Mouse (Mus musculus) splenic B cell, adult 2 months (primary cell): ENCODE results near the gene Rabif.
"Not testable (repeated sequence)": the region's sequence is repeated elsewhere in the genome, so short reads cannot be mapped to it uniquely, and the experiment has no call there.

Experiments
- DNase-seq: peaks from one replicate; pipeline ENCODE4 v3.0.0-alpha.2; 2011; ENCODE audit warnings: low read depth, low spot score
- H3K27me3 ChIP-seq: 2 replicates; pipeline ENCODE4 v1.6.1; 2012; ENCODE audit warnings: mild to moderate bottlenecking, low read length, moderate library complexity, mixed read lengths; ENCODE audit not compliant: control insufficient read depth, poor library complexity, insufficient read depth, severe bottlenecking
- H3K36me3 ChIP-seq: 2 replicates; pipeline ENCODE4 v1.6.1; 2012; ENCODE audit warnings: mild to moderate bottlenecking, low read length, moderate library complexity, mixed read lengths; ENCODE audit not compliant: control insufficient read depth, poor library complexity, insufficient read depth, severe bottlenecking

Rabif gene

GRCm38 (mm10) chr1:134493956-134494355 is 492 bp upstream of the Rabif start:
- Histone ChIP-seq H3K27me3 (no peaks in the 10 kb centered on the region; the same call in 1 of the 2 replicates), H3K36me3 (no peaks in the 10 kb centered on the region; the same call in 1 of the 2 replicates)
- DNase-seq = no peak

GRCm38 (mm10) chr1:134495216-134495539 is 730 bp downstream of the Rabif start:
- Histone ChIP-seq H3K27me3 (no peaks in the 10 kb centered on the region; the same call in 1 of the 2 replicates), H3K36me3 (no peaks in the 10 kb centered on the region)
- no peak for DNase-seq

- H3K27me3 ChIP-seq = no peaks in the 10 kb centered on the region; the same call in 1 of the 2 replicates
- no peaks in the 10 kb centered on the region for H3K36me3 ChIP-seq
- no peak for DNase-seq
Measured at GRCm38 (mm10) chr1:134495991-134496390, 1.5 kb downstream of the Rabif start.

GRCm38 (mm10) chr1:134500916-134501315 is 6.5 kb downstream of the Rabif start:
- Histone ChIP-seq H3K27me3 (no peaks in the 10 kb centered on the region), H3K36me3 (no peaks in the 10 kb centered on the region; the same call in 1 of the 2 replicates)
- no peak for DNase-seq

GRCm38 (mm10) chr1:134506201-134506600 is 11.8 kb downstream of the Rabif start:
- no peak for DNase-seq
- Histone ChIP-seq H3K36me3 (peaks cover 2% of the 10 kb centered on the region; the same call in 1 of the 2 replicates), H3K27me3 (no peaks in the 10 kb centered on the region)

- Histone ChIP-seq H3K27me3 (no peaks in the 10 kb centered on the region), H3K36me3 (peaks cover 2% of the 10 kb centered on the region; the same call in 1 of the 2 replicates)
- DNase-seq = no peak
Measured at GRCm38 (mm10) chr1:134510018-134510417, 15.6 kb downstream of the Rabif start.

- no peak for DNase-seq
- H3K27me3 ChIP-seq = no peaks in the 10 kb centered on the region
- H3K36me3 ChIP-seq = peaks cover 2% of the 10 kb centered on the region; the same call in 1 of the 2 replicates
Measured at GRCm38 (mm10) chr1:134512183-134512582, 17.7 kb downstream of the Rabif start.

- Histone ChIP-seq H3K27me3 (no peaks in the 10 kb centered on the region), H3K36me3 (peaks cover 2% of the 10 kb centered on the region; the same call in 1 of the 2 replicates)
- no peak for DNase-seq
Measured at GRCm38 (mm10) chr1:134512584-134512983, 18.1 kb downstream of the Rabif start.

GRCm38 (mm10) chr1:134513312-134513860 is 18.9 kb downstream of the Rabif start:
- H3K36me3 ChIP-seq = peaks cover 2% of the 10 kb centered on the region; the same call in 1 of the 2 replicates
- no peak for DNase-seq
- H3K27me3 ChIP-seq = no peaks in the 10 kb centered on the region

- Histone ChIP-seq H3K36me3 (no peaks in the 10 kb centered on the region), H3K27me3 (no peaks in the 10 kb centered on the region)
- peak; percentile 19 for DNase-seq
Measured at GRCm38 (mm10) chr1:134513876-134514590, 19.6 kb downstream of the Rabif start.

GRCm38 (mm10) chr1:134515891-134516290 is 21.4 kb downstream of the Rabif start:
- no peak for DNase-seq
- Histone ChIP-seq H3K36me3 (no peaks in the 10 kb centered on the region), H3K27me3 (no peaks in the 10 kb centered on the region)

GRCm38 (mm10) chr1:134516491-134517198 is 22.2 kb downstream of the Rabif start:
- no peak for DNase-seq
- H3K36me3 ChIP-seq = no peaks in the 10 kb centered on the region
- H3K27me3 ChIP-seq = no peaks in the 10 kb centered on the region

- not testable (repeated sequence) for DNase-seq, H3K27me3 ChIP-seq
Measured at GRCm38 (mm10) chr1:134517841-134518240, 23.4 kb downstream of the Rabif start.

GRCm38 (mm10) chr1:134518677-134519076 is 24.2 kb downstream of the Rabif start:
- H3K36me3 ChIP-seq = no peaks in the 10 kb centered on the region
- peak; percentile 69 for DNase-seq
- no peaks in the 10 kb centered on the region for H3K27me3 ChIP-seq

More at GRCm38 (mm10) chr1:134517841-134518240, 23.4 kb downstream of the Rabif start:
- H3K36me3 ChIP-seq = not testable (repeated sequence)

- H3K27me3 ChIP-seq, DNase-seq, H3K36me3 ChIP-seq: not testable (repeated sequence)
Measured at GRCm38 (mm10) chr1:134519201-134519600, 24.8 kb downstream of the Rabif start.
